Mouse (Mus musculus) gastrocnemius, postnatal 36 days (tissue): ENCODE measurements around the gene Clasrp. TPM values are rescaled to one million over a fixed set of nuclear protein-coding genes. Genes with fewer than 3 reads are reported as not detected.

Experiments
- DNase-seq, 2 experiments: peaks; one replicate each; pipeline ENCODE4 v3.0.0; 2022
- intact Hi-C: fragments of 180-260 bp; cut with DNase I; formaldehyde crosslinking; loops from one replicate; pipeline ENCODE4 v1.15.1; 2025
- total RNA-seq, 2 experiments: library from RNA; stranded (reverse); gene quantifications; 2 replicates each; pipeline ENCODE4 v1.2.3; 2021

The Clasrp gene
- total RNA-seq, 2 experiments from 2014 or later: 10.9 to 12.0 TPM

DNA sequence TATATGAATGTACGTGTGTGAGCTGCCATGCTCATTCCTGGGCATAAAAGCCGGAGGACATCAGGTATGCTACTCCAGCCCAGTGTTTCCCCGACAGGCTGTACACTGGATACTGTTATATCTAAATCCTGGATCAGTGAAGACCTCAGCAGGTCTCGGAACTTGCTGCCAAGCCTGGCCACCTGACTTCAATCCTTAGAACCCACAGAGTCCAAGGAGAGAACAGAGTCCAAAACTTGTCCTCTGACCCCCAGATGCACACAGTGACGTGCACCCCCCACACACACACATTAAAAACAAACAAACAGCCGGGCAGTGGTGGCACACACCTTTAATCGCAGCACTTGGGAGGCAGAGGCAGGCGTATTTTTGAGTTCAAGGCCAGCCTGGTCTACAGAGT lies 36.9 kb downstream of the Clasrp start:
- intact Hi-C loops: no loop called here
- DNase-seq: no peak

DNA sequence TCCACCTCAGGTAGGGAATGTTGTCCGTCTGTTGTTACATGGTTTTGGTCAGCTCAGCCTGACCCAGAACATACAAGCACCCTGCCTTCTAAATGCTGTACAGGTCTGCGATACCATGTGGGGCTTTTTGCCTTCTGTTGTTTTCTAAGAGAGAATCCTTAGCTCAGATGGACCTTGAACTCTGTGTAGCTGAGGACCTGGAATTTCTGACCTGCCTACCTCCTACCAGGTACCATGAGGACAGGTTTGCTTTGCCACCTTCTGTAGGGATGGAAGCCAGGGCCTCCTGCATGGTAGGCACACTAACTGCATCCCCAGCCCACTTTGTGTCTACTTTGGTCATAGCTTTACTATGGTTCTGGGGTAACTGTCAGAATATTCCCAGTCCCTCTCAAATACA lies 38.5 kb downstream of the Clasrp start:
- DNase-seq: no peak
- intact Hi-C loops: no loop called here

DNA sequence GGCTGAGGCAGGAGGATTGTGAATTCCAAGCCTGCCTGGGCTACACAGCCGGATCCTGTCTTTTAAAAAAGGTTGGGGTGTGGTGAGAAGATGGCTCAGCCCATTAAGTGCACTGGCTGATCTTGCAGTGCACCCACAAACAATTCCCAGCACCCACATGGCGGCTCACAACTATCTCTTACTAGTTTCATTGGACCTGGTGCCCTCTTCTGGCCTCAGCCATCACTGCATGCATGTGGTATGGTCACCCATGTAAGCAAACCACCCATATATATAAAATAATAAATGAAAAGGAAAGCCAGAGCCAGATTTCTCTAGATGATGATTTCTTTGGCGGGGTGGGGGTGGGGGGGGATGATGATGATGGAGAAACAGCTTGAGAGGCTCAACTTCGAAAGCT lies 39.8 kb downstream of the Clasrp start:
- intact Hi-C loops: no loop called here
- DNase-seq: no peak

DNA sequence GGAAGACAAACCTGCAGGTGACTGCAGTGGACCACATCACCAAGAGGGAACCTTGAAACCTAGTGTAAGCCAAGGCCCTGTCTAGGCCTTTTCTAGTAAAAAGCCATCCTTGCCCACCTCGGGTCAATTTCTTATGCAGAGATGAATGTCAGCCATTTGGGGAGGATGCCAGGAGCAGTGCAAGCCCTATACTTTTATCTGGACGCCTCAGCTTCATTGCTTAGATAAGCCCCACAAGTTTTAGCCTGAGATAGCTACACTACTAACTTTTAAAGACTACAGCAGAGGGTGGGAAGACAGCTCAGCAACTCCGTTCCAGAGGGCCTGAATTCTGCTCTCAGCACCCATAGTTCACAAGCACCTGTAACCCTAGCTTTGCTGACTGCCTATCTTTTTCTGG lies 40.4 kb downstream of the Clasrp start:
- DNase-seq: no peak
- intact Hi-C loops: no loop called here

DNA sequence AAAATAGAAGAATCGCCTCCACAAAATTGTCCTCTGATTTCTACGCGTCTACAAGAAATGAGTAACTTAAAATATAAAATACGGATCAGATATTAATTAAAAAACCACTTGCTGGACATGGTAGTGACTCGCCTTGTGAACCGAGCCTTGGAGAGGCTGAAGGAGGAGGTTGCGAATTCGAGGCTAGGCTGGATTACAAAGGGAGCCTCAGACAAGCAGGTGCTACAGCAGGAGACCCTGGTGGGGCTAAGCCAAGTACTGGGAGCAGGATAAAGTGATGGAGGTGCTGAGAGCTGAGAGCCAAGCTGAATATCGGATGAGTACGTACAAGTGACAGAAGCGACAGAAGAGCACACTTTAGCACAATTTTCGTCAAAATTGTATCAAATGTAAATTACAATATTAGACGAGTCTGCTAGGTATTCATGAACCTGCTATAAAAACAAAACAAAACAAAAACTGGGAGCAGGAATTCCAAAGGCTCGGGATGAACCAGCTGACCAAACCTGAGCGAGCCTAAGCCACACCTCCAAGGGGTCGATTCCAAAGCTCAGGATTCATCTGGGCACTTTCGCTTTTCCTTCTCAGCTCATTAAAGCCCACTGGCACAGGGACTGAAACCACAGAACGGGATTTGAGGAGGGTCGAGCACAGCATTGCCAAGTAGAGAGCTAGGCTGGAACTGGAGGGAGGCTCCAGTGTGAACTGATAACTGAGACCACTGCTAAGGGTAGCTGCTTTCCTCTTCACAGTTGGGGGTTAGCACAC lies 41.5 kb downstream of the Clasrp start, which contains the start of gene Ppp1r37:
Gene Ppp1r37 (minus strand): TSS at position 434 of the 768 bp plus-strand sequence.
- no peak for DNase-seq
- intact Hi-C loops: no loop called here

DNA sequence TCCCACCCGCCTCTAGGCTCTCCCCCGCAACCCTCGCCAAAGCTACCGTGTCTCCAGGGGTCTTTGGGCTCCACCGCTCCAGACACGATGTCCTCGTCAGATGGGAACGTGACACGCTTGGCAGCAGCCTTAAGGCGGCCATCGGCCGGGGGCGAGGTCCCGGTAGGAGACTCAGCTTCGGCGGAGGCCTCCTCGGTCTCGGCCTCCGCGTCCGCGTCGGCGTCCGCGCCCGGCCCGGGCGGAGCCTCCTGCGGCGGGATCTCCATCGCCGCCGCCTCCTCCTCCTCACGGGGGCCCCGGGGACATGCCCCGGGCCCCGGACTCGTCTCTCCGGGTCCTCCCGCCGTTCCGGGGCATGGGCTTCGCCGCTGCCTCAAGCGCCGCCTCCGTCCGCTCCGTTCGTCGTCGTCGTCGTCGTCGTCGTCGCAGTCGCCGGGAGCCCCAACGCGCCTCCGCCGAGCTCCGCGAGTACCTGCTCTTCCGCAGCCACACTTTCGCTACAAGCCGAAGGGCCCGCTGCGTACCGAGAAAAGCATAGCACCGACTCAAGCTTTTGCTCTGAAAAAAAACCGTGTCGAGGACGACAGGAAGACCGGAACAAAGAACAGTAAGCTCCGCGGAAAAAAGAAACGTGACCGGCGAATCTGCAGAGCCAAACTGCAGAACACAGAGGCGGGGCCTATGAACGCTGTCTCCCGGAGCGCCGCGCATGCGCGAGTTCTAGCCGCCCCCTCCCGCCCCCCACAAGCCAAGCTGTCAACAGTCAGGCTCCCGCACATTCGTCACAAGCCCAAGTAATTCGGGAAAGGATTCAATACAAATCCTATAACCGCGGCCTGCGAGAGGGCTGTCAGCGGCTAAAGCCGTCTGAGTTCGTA lies 42.3 kb downstream of the Clasrp start:
- intact Hi-C loops: no loop called here
- DNase-seq: peak; percentile 88

DNA sequence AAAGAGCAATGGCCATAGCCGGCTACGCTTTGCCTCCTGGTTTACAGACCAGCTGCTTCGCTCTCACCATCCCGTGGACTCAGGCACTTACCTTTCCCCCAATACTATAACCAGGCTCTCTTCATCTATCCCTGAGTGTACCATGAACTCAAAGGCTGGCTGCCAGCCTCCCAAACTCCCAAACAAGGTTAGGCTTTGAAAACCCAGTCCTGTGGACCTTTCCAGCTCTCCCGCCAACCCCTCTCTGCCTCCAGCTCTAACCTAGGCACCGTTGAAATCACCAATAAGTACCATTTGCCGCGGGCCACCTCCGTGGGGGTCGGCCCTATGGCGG lies 42.9 kb downstream of the Clasrp start:
- intact Hi-C loops: no loop called here
- DNase-seq: no peak

DNA sequence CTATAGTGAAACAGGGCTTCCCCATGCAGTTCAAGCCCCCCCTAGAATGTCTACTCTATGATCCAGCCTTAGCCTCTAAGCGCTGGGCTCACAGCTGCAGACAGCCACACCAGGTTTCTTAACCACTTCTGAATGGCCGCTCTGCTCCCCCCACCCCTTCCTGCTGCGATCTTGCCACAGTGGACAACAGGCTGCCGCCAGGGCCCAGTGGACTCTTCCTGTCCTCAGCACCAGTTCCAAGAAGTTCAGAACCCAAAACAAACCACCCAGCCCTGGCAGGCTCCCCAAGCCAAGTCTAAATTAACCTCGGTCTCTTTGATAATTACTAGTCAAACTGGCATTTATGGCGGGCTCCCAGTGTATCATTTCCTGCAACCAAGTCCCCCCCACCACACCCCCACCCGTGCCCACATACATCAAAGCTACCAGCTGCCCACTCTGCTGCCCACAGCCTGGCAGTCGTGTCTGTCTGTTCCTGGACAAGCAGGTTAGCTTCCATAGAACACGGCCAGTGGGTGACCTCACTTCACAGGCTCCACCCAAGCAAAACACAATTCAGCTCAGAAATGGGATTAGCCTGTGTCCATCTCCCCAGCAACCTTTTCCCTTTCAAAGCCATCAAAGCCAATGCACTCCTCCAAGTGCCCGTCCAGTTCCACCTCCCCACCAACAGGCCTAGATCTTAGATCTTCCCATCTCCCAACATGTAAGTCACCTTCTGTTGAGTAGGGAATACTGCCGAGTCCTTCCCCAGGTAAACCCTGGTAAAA lies 43.6 kb downstream of the Clasrp start:
- DNase-seq: no peak
- intact Hi-C loops: no loop called here

DNA sequence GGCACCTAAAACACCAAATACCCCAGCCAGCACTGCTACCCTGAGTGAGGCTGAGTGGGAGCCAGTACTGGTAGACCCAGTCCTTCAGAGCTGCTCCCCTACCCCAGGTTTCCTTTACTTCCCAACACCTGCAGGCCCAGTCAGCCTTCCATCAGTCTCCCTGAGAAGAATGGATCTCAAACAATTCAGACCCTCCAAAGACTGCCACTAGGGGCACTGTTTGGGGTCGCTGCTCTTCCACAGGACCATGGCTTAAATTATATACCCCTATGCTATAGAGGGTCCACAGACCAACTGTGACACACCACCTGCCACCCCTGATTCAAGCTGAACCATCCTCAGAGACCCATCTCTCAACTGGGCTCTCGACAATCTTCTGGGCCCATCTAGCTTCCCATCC lies 45.3 kb downstream of the Clasrp start:
- no peak for DNase-seq
- intact Hi-C loops: no loop called here

DNA sequence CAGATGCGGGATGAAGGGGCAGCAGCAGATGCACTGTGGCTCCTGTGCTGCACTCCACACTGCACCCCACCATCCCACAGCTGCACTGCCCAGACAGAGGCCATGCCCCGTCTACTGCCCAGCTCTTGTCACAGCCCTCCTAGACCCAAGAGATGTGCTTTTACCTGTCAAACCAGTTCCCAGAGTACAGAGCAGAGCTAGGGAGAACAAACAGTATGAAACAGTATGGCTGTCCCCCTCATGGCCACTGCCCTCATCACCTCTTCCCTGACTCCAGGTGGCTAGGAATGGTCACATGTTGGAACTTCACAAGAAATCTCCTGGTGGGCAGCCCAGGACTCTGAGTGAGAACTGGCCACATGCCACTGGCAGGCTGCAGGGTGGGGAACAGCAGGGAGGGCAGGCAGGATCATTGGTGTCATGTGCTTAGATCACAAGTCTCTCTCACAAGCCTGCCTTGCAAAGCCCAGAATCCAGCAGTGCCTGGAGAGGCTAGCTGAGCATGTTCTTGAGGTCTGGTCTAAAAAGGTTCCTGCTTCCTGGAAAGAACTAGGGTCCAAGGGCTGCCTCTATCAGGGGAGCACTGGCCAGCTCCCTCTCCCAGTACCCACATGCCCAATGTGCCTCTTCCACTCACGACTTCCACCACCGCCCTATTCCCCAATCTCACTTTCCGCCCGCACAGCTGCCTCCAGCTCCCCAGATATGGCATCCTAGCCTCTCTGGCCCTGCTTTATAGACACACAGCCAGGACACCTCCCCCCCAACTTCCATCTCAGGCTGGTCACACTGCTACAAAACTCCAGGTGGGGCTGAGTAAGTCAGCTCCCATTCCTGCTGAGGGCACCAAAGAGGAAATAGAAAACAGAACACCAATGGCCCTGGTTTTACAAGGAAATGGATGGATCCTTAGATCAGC lies 46.0 kb downstream of the Clasrp start:
- no peak for DNase-seq
- intact Hi-C loops: no loop called here

DNA sequence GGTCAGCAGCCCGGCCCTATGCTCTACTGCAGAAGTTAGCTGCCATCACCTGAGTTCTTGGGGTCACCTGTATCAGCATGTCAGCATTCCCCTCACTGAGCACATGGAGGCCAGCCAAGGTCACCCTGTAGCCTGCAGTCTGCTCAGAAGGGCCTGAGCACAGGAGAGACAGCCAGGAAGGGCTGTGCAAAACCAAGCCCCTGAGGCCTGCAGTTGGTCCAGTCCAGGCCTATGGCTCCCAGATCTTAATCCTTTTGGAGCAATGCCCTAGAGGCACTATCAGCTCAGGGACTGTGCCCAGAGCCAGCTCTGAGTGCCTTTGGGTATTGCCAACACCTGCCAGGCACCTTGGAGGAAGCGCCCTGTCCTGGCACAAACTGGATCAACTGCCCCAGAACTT lies 47.2 kb downstream of the Clasrp start:
- no peak for DNase-seq
- intact Hi-C loops: no loop called here

DNA sequence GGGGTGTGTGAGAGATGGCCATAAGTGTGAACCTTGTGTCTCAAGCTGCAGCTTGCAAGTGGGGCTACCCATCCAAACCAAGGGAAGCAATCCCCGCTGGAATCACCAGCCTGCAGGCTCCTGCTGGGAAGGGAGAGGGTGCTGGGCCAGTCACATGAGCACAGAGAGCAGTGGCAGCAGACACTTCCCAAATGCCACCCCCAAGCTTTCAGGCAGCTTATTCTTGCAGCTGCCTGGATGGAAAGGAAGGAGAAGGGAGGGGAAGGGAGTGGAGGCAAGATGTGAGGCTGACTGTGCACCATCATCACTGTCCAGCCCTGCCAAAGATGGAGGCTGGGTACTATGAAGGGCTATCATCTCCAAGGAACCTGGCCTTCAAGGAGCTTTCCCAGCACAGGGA lies 50.1 kb downstream of the Clasrp start:
- intact Hi-C loops: no loop called here
- DNase-seq: no peak

DNA sequence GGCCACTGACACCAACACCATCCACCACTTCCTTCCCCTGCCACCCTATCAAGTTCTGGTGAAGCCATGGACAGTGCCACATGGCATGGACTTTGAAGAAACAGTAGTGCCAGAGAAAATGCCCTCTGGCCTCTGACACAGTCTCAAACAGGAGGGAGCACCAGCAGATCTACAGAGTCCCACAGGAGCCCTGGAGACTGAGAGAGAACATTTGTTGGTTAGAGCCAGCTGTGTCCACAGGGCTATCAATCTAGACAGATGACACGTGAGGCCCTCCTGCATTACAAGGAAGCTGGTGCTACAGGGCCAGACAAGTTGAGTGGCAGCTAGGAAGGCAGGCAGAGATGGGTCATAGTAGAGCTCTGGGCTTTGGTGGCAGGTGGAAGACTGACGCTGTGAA lies 51.8 kb downstream of the Clasrp start:
- intact Hi-C loops: no loop called here
- DNase-seq: no peak

DNA sequence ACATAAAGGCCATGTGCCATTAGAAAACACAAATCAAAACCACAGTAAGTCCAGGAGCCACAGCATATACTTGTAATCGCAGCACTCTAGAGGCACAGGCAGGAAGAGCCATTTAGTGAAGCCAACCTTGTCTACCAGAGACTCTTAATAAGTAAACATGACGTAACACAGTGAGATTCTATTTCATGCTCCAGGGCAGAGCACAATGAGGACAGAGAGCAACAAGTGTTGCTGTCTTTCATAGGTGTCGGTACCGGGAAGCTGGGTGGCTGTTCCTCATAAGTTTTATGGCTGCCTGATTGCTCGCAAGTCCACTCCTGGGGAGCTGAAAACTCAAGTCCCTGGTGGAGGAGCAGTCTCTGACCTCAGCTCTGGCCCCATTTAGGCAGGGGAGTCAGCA lies 52.7 kb downstream of the Clasrp start:
- intact Hi-C loops: no loop called here

DNA sequence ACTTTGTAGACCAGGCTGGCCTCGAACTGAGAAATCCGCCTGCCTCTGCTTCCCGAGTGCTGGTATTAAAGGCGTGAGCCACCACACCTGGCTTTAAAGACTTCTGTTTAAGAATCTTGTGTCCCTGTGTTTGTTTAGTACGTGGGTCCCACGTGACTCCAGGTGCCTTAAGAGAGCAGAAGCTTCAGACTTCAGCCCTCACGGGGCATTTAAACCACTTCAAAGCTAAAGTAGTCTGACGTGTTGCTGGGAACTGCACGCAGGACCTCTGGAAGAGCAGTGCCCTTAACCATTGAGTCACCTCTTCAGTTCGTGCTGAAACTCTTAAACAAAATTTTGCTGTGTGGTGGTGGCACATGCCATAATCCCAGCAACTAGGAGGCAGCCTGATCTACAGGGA lies 54.9 kb downstream of the Clasrp start:
- no peak for DNase-seq
- intact Hi-C loops: no loop called here

More for the DNA sequence above, 52.7 kb downstream of the Clasrp start:
- DNase-seq: no peak

DNA sequence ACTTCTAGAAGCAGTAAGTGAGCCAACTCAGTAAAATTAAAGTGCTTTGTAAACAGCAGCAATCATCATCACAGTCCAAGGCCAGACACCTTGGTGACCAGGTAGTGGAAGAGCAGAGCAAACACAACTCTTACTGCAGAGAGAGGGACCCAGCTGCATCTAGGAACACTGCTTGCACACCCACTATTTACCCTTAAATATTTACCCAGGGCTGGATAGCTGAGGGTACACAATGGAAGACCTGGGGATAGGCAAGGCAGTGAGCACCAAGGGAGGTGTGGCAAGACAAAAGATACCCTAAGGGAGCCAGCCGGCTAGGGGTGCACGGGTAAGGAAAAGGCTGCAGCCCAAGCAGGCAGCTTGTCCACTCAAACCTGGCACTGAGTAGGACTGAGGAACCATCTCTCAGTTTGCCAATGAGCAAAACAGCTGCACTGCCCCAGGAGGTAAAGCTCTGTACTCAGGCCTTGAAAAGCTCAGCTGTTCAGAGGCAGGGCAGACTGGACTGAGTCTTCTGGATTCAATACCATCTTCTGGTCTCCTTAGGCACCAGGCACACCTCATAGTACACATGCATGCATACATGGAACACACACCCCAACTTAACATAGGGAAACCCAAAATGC lies 56.8 kb downstream of the Clasrp start:
- intact Hi-C loops: no loop called here
- no peak for DNase-seq

DNA sequence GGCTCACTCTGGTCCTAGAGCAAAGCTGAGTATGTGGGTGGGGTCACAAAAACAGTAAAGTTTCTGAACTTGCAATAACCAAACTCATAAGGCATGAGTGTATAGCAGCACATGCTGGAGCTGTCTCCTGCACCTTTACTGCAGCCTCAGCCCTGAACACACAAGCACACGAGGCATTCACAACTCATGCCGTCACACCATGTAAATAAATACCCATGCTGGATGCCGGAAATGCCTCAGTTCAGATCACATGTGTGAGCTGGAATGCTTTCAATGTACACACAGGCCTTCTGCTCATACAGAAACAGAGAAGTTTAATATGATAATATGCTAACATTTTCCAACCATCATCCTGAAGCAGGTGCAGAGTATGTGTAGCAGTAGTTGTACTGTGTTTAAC lies 58.3 kb downstream of the Clasrp start:
- no peak for DNase-seq
- intact Hi-C loops: no loop called here

DNA sequence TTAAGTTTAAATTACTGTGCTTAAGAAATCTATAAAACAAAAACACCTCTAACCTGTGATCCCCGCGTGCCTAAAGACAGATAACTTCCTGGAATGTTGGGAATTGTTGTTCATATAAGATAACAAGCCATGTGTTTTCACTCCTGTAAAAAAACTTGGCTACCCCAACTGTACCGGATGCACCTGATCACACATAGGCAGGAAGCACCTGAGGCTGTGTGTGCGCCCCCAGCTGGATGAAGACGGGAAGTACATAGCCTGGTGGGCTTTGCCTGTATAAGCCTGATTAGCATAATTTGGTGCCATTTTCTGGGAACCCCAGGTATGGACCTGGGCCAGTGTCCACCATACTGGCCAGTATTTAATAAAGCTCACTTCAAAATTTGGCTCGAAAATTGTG lies 60.7 kb downstream of the Clasrp start:
- DNase-seq: no peak

DNA sequence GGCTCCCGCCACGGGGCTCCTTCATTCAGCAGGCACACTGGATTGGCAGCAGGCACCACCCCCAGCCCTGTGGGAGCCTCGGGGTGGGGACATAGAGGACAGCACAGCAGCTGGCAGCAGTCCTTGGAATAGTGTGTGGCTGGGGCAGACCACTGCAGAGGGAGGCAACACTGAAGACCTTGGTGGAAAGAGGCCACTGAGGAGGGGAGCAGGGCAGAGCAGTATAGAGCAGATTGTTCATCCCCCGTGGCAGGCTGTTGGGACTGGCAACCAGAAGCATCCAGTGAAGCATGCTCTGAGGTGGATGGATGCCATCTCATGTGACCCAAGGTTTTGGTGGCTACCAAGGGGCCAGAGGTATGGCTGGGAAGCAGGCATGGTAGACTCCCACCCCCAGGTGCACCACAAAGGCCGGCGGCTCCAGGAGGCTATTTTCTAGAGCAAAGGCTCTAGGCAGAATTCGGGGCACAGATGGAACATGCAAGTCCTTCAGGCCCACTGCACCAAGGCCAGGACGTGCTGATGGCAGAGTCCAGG lies 62.1 kb downstream of the Clasrp start:
- intact Hi-C loops: no loop called here
- DNase-seq: no peak

More for the DNA sequence above, 60.7 kb downstream of the Clasrp start:
- intact Hi-C loops: no loop called here
